Mouse (Mus musculus) kidney, postnatal 0 days (tissue): ENCODE measurements at regions not wholly inside any gene's neighbourhood (a gene's known extent, or its start where the extent isn't known, plus 50 kb on each side); places are given as distances from the start of the nearest gene placed in this dataset.
A peak's percentile ranks its signal among the peaks of the same experiment; 100 is the strongest.

Experiments
- ATAC-seq: fragments of 200-750 bp; cut with Nextera tagmentation; replicated peaks from 2 replicates; pipeline ENCODE4 v1.8.0; 2017; ENCODE audit warnings: low read depth, moderate number of reproducible peaks, moderate TSS enrichment, moderate library complexity; ENCODE audit not compliant: low FRiP score
- DNase-seq: peaks from one replicate; pipeline ENCODE4 v3.0.0-alpha.2; 2016; ENCODE audit warnings: low spot score
- H3K27ac ChIP-seq: fragments of 300-500 bp; sonication (generic); 2 replicates; pipeline ENCODE4 v1.5.1; 2014; ENCODE audit warnings: mild to moderate bottlenecking
- H3K27me3 ChIP-seq: fragments of 300-500 bp; sonication (generic); 2 replicates; pipeline ENCODE4 v1.6.1; 2014; ENCODE audit warnings: low read length, mixed read lengths; ENCODE audit not compliant: insufficient read depth
- H3K36me3 ChIP-seq: fragments of 300-500 bp; sonication (generic); 2 replicates; pipeline ENCODE4 v1.6.1; 2014; ENCODE audit warnings: low read length, mixed read lengths; ENCODE audit not compliant: insufficient read depth
- H3K4me1 ChIP-seq: fragments of 300-500 bp; sonication (generic); replicated peaks from 2 replicates; pipeline ENCODE4 v1.6.1; 2014; ENCODE audit warnings: antibody characterized with exemption, low read length, mixed read lengths; ENCODE audit not compliant: insufficient read depth
- H3K4me2 ChIP-seq: fragments of 300-500 bp; sonication (generic); 2 replicates; pipeline ENCODE4 v1.6.1; 2014; ENCODE audit warnings: mild to moderate bottlenecking, low read length, moderate library complexity, mixed read lengths
- H3K4me3 ChIP-seq: fragments of 300-500 bp; sonication (generic); replicated peaks from 2 replicates; pipeline ENCODE4 v1.5.1; 2014; ENCODE audit warnings: low read depth, low read length
- H3K9ac ChIP-seq: fragments of 300-500 bp; sonication (generic); 2 replicates; pipeline ENCODE4 v1.6.1; 2014; ENCODE audit warnings: low read depth, low read length
- H3K9me3 ChIP-seq: fragments of 300-500 bp; sonication (generic); replicated peaks from 2 replicates; pipeline ENCODE4 v1.6.1; 2016; ENCODE audit warnings: low read length, inconsistent platforms, mixed read lengths
- CTCF ChIP-seq: IDR thresholded peaks from 2 replicates; pipeline ENCODE4 v1.5.1; 2016; ENCODE audit warnings: antibody characterized with exemption, low read depth, mild to moderate bottlenecking, moderate library complexity
- WGBS: fragments of 180-500 bp; shearing (Covaris S2); extraction: QIAGEN DNeasy Blood & Tissue Kit; methylation state at CpG from one replicate; pipeline ENCODE4 v1.1.7; 2014; 5-methylcytosine and 5-hydroxymethylcytosine counted together

GRCm38 (mm10) chr12:85541153-85541552 lies 57.7 kb upstream of the Jdp2 start:
- no peak for TF ChIP-seq CTCF
- H3K9me3 ChIP-seq, result no peaks in the 10 kb centered on the region
- H3K4me2 ChIP-seq, result no peak overlapping the region
- H3K4me3 ChIP-seq, result no peak overlapping the region
- no peak overlapping the region for H3K27ac ChIP-seq
- DNase-seq (peak; percentile 51), ATAC-seq (no peak; the same call in 1 of the 2 replicates)
- no peaks in the 10 kb centered on the region for H3K27me3 ChIP-seq
- WGBS, result 43% methylated on average over 3 of the region's 3 CpGs
- no peak overlapping the region for H3K9ac ChIP-seq
- no peaks in the 10 kb centered on the region for H3K36me3 ChIP-seq
- 0 out of 2 replicates have a peak, but pooled peaks cover 5% of the 10 kb centered on the region for H3K4me1 ChIP-seq

- H3K27ac ChIP-seq, result no peak overlapping the region
- H3K9ac ChIP-seq, result no peak overlapping the region
- H3K9me3 ChIP-seq, result no peaks in the 10 kb centered on the region
- no peak overlapping the region for H3K4me3 ChIP-seq
- H3K4me1 ChIP-seq, result 0 out of 2 replicates have a peak, but pooled peaks cover 5% of the 10 kb centered on the region
- WGBS, result 61% methylated on average over 6 of the region's 6 CpGs
- H3K36me3 ChIP-seq, result no peaks in the 10 kb centered on the region
- H3K4me2 ChIP-seq, result no peak overlapping the region
- DNase-seq, result no peak
- TF ChIP-seq CTCF, result no peak
- no peaks in the 10 kb centered on the region for H3K27me3 ChIP-seq
- ATAC-seq, result no peak
Measured at GRCm38 (mm10) chr12:85542881-85543280, 55.9 kb upstream of the Jdp2 start.

- H3K9ac ChIP-seq, result no peak overlapping the region
- TF ChIP-seq CTCF, result no peak
- H3K4me1 ChIP-seq, result 0 out of 2 replicates have a peak, but pooled peaks cover 5% of the 10 kb centered on the region
- no peaks in the 10 kb centered on the region for H3K36me3 ChIP-seq
- H3K27me3 ChIP-seq, result no peaks in the 10 kb centered on the region
- H3K9me3 ChIP-seq, result no peaks in the 10 kb centered on the region
- WGBS, result 91% methylated on average over 9 of the region's 9 CpGs
- no peak overlapping the region for H3K27ac ChIP-seq
- no peak overlapping the region for H3K4me3 ChIP-seq
- no peak for DNase-seq
- H3K4me2 ChIP-seq, result no peak overlapping the region
- no peak for ATAC-seq
Measured at GRCm38 (mm10) chr12:85543520-85543919, 55.3 kb upstream of the Jdp2 start.

- Histone ChIP-seq H3K4me1 (0 out of 2 replicates have a peak, but pooled peaks cover 5% of the 10 kb centered on the region), H3K27me3 (no peaks in the 10 kb centered on the region), H3K4me3 (no peak overlapping the region), H3K4me2 (no peak overlapping the region), H3K9ac (no peak overlapping the region), H3K36me3 (no peaks in the 10 kb centered on the region), H3K9me3 (no peaks in the 10 kb centered on the region), H3K27ac (no peak overlapping the region)
- ATAC-seq, result no peak
- WGBS, result 48% methylated on average over 4 of the region's 4 CpGs
- DNase-seq, result no peak
- no peak for TF ChIP-seq CTCF
Measured at GRCm38 (mm10) chr12:85544801-85545200, 54.0 kb upstream of the Jdp2 start.

- H3K36me3 ChIP-seq, result no peaks in the 10 kb centered on the region
- 0 out of 2 replicates have a peak, but pooled peaks cover 5% of the 10 kb centered on the region for H3K4me1 ChIP-seq
- no peak for ATAC-seq
- 31% methylated on average over 10 of the region's 10 CpGs for WGBS
- TF ChIP-seq CTCF, result no peak
- H3K4me3 ChIP-seq, result no peak overlapping the region
- no peak overlapping the region for H3K27ac ChIP-seq
- no peak for DNase-seq
- no peak overlapping the region for H3K9ac ChIP-seq
- H3K4me2 ChIP-seq, result no peak overlapping the region
- H3K9me3 ChIP-seq, result no peaks in the 10 kb centered on the region
- H3K27me3 ChIP-seq, result no peaks in the 10 kb centered on the region
Measured at GRCm38 (mm10) chr12:85545718-85546117, 53.1 kb upstream of the Jdp2 start.

- Histone ChIP-seq H3K4me1 (0 out of 2 replicates have a peak, but pooled peaks cover 5% of the 10 kb centered on the region), H3K9me3 (no peaks in the 10 kb centered on the region), H3K4me2 (no peak overlapping the region), H3K9ac (no peak overlapping the region), H3K27ac (no peak overlapping the region), H3K4me3 (no peak overlapping the region), H3K36me3 (no peaks in the 10 kb centered on the region), H3K27me3 (no peaks in the 10 kb centered on the region)
- ATAC-seq, result no peak
- no peak for TF ChIP-seq CTCF
- DNase-seq, result peak; percentile 40
- 48% methylated on average over 8 of the region's 8 CpGs for WGBS
Measured at GRCm38 (mm10) chr12:85548076-85548475, 50.8 kb upstream of the Jdp2 start.
